Mouse (Mus musculus) bone marrow, adult 2 months (tissue): ENCODE data around the gene Grin2a.

ENCODE experiments used
- CTCF ChIP-seq: fragments of 200-500 bp; IDR thresholded peaks from 2 replicates; pipeline ENCODE4 v1.5.1; 2011; ENCODE audit warnings: low read length, control low read depth; ENCODE audit not compliant: control insufficient read depth, insufficient read depth
- POLR2A ChIP-seq: fragments of 200-500 bp; IDR thresholded peaks from 2 replicates; pipeline ENCODE4 v1.6.1; 2011; ENCODE audit warnings: low read depth, mild to moderate bottlenecking, control low read depth, low read length, borderline replicate concordance; ENCODE audit not compliant: control insufficient read depth

DNA sequence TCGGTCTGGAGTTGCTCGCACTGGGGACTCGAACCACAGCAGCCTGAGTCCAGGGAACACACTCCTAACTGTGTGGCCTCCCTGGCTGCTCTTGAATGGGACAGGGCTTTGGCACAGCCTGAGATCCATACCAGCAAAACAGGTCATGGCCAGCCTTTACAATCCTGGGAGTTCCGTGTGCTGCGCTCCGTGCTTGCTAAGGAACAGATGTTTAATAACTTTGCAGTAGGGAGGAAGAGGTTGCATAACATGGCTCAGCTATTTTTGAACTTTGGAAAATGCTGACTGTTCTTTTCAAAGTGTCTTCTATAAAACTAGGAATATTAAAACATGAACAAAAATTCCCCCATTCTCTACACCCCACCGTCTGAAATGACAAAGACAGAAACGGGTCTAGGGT lies 238.5 kb downstream of the Grin2a start:
- TF ChIP-seq POLR2A (no peak), CTCF (no peak)
